Mouse (Mus musculus) spleen, adult 18-20 months (tissue): ENCODE results near the gene Ift122.

Experiments
- DNase-seq, 2 experiments: peaks; one replicate each; pipeline ENCODE4 v3.0.0; 2022; ENCODE audit warnings: mixed read lengths in 2 of 2

The Ift122 gene

GRCm38 (mm10) chr6:115927292-115928242, 74.3 kb downstream of the Ift122 start:
- no peak for DNase-seq

- DNase-seq = no peak
Measured at GRCm38 (mm10) chr6:115930018-115930417, 76.7 kb downstream of the Ift122 start.

- DNase-seq = no peak
Measured at GRCm38 (mm10) chr6:115931639-115932038, 78.4 kb downstream of the Ift122 start, which contains the start of gene Rho. TSS of gene Rho (plus strand) at chr6:115931748.

GRCm38 (mm10) chr6:115932391-115932790, 79.1 kb downstream of the Ift122 start:
- no peak for DNase-seq

- DNase-seq = no peak
Measured at GRCm38 (mm10) chr6:115935544-115935943, 82.3 kb downstream of the Ift122 start.

- DNase-seq = no peak
Measured at GRCm38 (mm10) chr6:115938011-115938410, 84.7 kb downstream of the Ift122 start.

- no peak for DNase-seq
Measured at GRCm38 (mm10) chr6:115938798-115939197, 85.5 kb downstream of the Ift122 start.

GRCm38 (mm10) chr6:115940603-115941002, 87.3 kb downstream of the Ift122 start:
- DNase-seq = no peak

- DNase-seq = no peak
Measured at GRCm38 (mm10) chr6:115941128-115941527, 87.9 kb downstream of the Ift122 start.

- no peak for DNase-seq
Measured at GRCm38 (mm10) chr6:115943498-115944427, 90.5 kb downstream of the Ift122 start.

- no peak for DNase-seq
Measured at GRCm38 (mm10) chr6:115944638-115945037, 91.4 kb downstream of the Ift122 start, which contains the start of gene H1foo. TSS of gene H1foo (plus strand) at chr6:115944938.

- DNase-seq = no peak
Measured at GRCm38 (mm10) chr6:115945633-115946032, 92.4 kb downstream of the Ift122 start.

- no peak for DNase-seq
Measured at GRCm38 (mm10) chr6:115946389-115946788, 93.1 kb downstream of the Ift122 start.

- DNase-seq = no peak
Measured at GRCm38 (mm10) chr6:115954506-115955074, 101.3 kb downstream of the Ift122 start.

GRCm38 (mm10) chr6:115955169-115955568, 101.9 kb downstream of the Ift122 start:
- DNase-seq = no peak

GRCm38 (mm10) chr6:115955664-115956063, 102.4 kb downstream of the Ift122 start:
- DNase-seq = no peak

- no peak for DNase-seq
Measured at GRCm38 (mm10) chr6:115956418-115956921, 103.2 kb downstream of the Ift122 start.

- no peak for DNase-seq
Measured at GRCm38 (mm10) chr6:115956922-115957601, 103.8 kb downstream of the Ift122 start.

GRCm38 (mm10) chr6:115957681-115958080, 104.4 kb downstream of the Ift122 start:
- DNase-seq = no peak

- DNase-seq = no peak
Measured at GRCm38 (mm10) chr6:115958445-115958844, 105.2 kb downstream of the Ift122 start.

GRCm38 (mm10) chr6:115959151-115959691, 106.0 kb downstream of the Ift122 start:
- DNase-seq = no peak

- DNase-seq = no peak
Measured at GRCm38 (mm10) chr6:115960322-115960721, 107.1 kb downstream of the Ift122 start.
